Mouse (Mus musculus): ENCODE results near the gene Col6a5.

The Col6a5 gene

DNA sequence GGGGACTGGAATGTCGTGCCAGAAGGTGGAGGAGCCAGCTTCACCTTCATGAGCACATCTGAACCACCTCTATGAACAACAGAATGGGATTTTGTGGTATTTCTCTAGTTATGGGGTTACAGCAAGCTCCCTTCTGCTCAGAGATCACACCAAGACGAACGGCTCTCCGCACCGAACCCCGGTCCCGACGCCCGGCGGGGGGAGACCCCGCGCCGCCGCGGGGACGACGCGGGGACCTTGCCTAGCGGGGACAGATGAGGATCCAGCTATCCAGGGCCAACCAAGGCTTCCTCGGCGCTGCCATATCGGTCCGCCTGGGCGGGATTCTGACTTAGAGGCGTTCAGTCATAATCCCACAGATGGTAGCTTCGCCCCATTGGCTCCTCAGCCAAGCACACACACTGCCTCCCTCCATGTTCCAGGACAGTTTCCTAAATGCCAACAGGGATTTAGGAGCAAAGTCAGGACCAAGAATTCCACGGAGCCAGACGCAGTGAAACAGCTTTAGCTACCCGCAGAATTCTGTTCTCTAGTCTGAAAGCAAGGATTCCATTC is 141.2 kb downstream of the Col6a5 start:
- DNase-seq = no peak

DNA sequence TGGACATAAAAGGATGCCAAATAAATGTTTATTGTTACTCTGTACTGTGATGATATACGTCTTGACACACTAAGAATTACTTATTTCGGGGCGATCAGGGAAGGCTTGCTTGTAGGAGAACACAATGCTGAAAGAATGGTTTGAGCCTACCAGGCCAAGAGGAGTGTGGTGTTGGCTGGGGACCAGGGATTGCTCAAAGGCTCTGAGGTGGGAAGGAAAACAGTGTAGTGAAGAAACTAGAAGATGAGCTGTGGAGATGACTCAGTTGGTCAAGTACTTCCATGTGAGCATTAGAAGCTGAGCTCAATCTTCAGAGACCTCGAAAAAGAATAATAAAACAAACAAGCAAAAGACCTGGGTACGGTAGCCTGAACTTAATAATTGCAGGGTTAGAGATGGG is 146.0 kb downstream of the Col6a5 start:
- DNase-seq = no peak

DNA sequence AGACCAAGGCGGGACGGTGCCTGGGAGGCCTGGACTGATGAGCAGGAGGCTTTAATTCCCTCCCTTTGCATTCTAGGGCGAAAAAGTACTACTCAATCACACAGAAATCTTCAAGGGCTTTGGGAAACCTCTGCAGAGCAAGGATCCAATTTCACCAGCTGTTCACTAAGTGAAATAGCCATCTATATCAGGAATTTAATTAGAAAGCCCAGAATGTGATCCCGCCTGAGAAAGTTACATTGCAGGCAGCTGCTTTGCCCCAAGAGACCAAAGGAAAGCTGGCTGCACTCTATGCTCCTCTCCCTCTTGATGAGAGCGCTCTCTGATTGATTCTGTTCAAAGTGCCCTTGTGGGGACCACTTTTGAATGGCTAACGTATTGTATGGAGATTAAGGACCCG is 149.0 kb downstream of the Col6a5 start:
- DNase-seq = no peak

DNA sequence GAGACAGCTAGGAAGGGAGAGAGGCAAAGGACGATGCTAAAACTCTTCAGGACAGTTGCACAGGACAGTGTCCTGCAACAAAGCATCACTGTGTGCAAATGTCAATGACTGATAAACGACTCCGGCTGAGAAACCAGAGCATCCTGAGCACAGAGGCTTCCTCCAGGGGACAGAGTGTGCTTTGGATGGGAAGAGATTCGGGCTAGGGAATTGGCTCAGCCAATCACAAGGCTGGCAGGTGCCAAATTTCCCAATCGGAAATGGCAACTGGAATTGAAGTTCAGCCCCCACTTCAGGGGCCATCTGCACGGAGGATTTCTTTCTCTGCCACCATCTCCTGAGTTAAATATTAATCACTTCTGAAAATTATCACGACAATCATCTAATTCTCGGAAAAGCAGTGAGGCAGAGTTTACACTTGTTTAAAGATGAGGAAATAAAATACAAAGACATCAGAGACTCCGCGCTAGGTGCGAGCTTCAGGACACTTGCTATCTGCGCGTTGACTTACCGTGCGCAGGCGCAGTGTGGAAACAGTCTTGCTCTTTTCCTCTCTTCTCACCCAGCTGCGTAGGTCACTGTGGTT is 151.4 kb downstream of the Col6a5 start:
- DNase-seq = no peak

Data from cerebellum, adult 9-11 months (tissue).